Mouse (Mus musculus) thymus, adult 2 months (tissue): ENCODE results near the gene Zfp428.

ENCODE experiments used
- CTCF ChIP-seq: fragments of 200-500 bp; IDR thresholded peaks from 2 replicates; pipeline ENCODE4 v1.5.1; 2012; ENCODE audit warnings: mild to moderate bottlenecking, control low read depth, low read length, moderate library complexity, borderline replicate concordance; ENCODE audit not compliant: control insufficient read depth, poor library complexity, insufficient read depth; ENCODE audit errors: extremely low read depth
- POLR2A ChIP-seq: fragments of 200-500 bp; IDR thresholded peaks from 2 replicates; pipeline ENCODE4 v1.6.1; 2012; ENCODE audit warnings: mild to moderate bottlenecking, low read length, control low read depth, moderate library complexity; ENCODE audit not compliant: control insufficient read depth, poor library complexity, insufficient read depth; ENCODE audit errors: extremely low read depth

- TF ChIP-seq POLR2A (no peak), CTCF (no peak)
Measured at GRCm38 (mm10) chr7:24466835-24467234, 40.0 kb upstream of the Zfp428 start.
